Mouse (Mus musculus) C2C12 (cell line): Measurements from ENCODE around the gene Lyrm9. TPM values are rescaled to one million over a fixed set of nuclear protein-coding genes. Genes with fewer than 3 reads are reported as not detected.
A peak's percentile ranks its signal among the peaks of the same experiment; 100 is the strongest.

Source experiments
- H3K27me3 ChIP-seq: one replicate; pipeline ENCODE4 v1.6.1; 2011; ENCODE audit not compliant: control insufficient read depth, insufficient read depth, insufficient read length
- H3K36me3 ChIP-seq: one replicate; pipeline ENCODE4 v1.6.1; 2011; ENCODE audit not compliant: control insufficient read depth, insufficient read depth
- H3K4me3 ChIP-seq: one replicate; pipeline ENCODE4 v1.5.1; 2011; ENCODE audit warnings: mild to moderate bottlenecking, control low read depth; ENCODE audit not compliant: poor library complexity, insufficient read depth, severe bottlenecking
- H3K79me2 ChIP-seq: one replicate; pipeline ENCODE4 v1.6.1; 2011; ENCODE audit not compliant: control insufficient read depth, insufficient read depth
- H3K79me3 ChIP-seq: one replicate; pipeline ENCODE4 v1.6.1; 2011; ENCODE audit warnings: low read depth, control low read depth
- H3ac ChIP-seq: one replicate; pipeline ENCODE3; 2011; ENCODE audit warnings: low read depth; ENCODE audit not compliant: control insufficient read depth, insufficient read length
- CEBPB ChIP-seq: IDR thresholded peaks from one replicate; pipeline ENCODE4 v1.6.1; 2011; ENCODE audit warnings: low read depth, mild to moderate bottlenecking, control low read depth, moderate library complexity
- CTCF ChIP-seq: IDR thresholded peaks from one replicate; pipeline ENCODE4 v1.5.1; 2011; ENCODE audit not compliant: control insufficient read depth, insufficient read depth, insufficient read length
- FOSL1 ChIP-seq: IDR thresholded peaks from one replicate; pipeline ENCODE4 v1.8.0; 2011; ENCODE audit warnings: mild to moderate bottlenecking, low read length; ENCODE audit not compliant: poor library complexity, insufficient read depth, severe bottlenecking
- MAX ChIP-seq: IDR thresholded peaks from one replicate; pipeline ENCODE4 v1.6.1; 2011; ENCODE audit warnings: mild to moderate bottlenecking, control low read depth
- MYOD1 ChIP-seq: IDR thresholded peaks from one replicate; pipeline ENCODE4 v1.6.1; 2011; ENCODE audit warnings: low read depth; ENCODE audit not compliant: control insufficient read depth, insufficient read length
- MYOG ChIP-seq: IDR thresholded peaks from one replicate; pipeline ENCODE4 v1.6.1; 2011; ENCODE audit not compliant: control insufficient read depth, insufficient read length; ENCODE audit errors: extremely low read depth
- USF1 ChIP-seq: IDR thresholded peaks from one replicate; pipeline ENCODE4 v1.6.1; 2011; ENCODE audit warnings: low read depth, mild to moderate bottlenecking, control low read depth, moderate library complexity
- polyA plus RNA-seq: library from polyadenylated mRNA; unstranded; fragments of >200 nt; fragmentation: generic; extraction: Trizol; gene quantifications from one replicate; pipeline ENCODE4 v1.2.1, GENCODE M21; 2012; ENCODE audit warnings: missing spikeins

The Lyrm9 gene
- polyA plus RNA-seq, 1 experiment = 23.7 TPM

- no peaks in the 10 kb centered on the region for H3K79me3 ChIP-seq
- H3K36me3 ChIP-seq = no peaks in the 10 kb centered on the region
- TF ChIP-seq CTCF (no peak), MYOG (no peak), CEBPB (no peak), MAX (no peak), USF1 (no peak), FOSL1 (no peak), MYOD1 (no peak)
- no peaks in the 10 kb centered on the region for H3K79me2 ChIP-seq
- H3K4me3 ChIP-seq = no peak overlapping the region
- no peak overlapping the region for H3ac ChIP-seq
- no peaks in the 10 kb centered on the region for H3K27me3 ChIP-seq
Observed at GRCm38 (mm10) chr11:78870891-78871290, 44.5 kb downstream of the Lyrm9 start.

- Histone ChIP-seq H3K79me3 (no peaks in the 10 kb centered on the region), H3K36me3 (no peaks in the 10 kb centered on the region), H3K4me3 (no peak overlapping the region), H3K27me3 (no peaks in the 10 kb centered on the region), H3K79me2 (no peaks in the 10 kb centered on the region), H3ac (no peak overlapping the region)
- no peak for TF ChIP-seq MYOG
- no peak for TF ChIP-seq CEBPB
- no peak for TF ChIP-seq MAX
- TF ChIP-seq FOSL1 = no peak
- TF ChIP-seq MYOD1 = no peak
- no peak for TF ChIP-seq USF1
- no peak for TF ChIP-seq CTCF
Observed at GRCm38 (mm10) chr11:78872782-78873181, 46.4 kb downstream of the Lyrm9 start.

GRCm38 (mm10) chr11:78879727-78880126 is 53.3 kb downstream of the Lyrm9 start:
- H3K79me2 ChIP-seq = no peaks in the 10 kb centered on the region
- no peaks in the 10 kb centered on the region for H3K36me3 ChIP-seq
- TF ChIP-seq MAX (no peak), FOSL1 (no peak), CTCF (no peak), CEBPB (no peak), MYOD1 (no peak), USF1 (no peak), MYOG (no peak)
- H3K79me3 ChIP-seq = no peaks in the 10 kb centered on the region
- H3K4me3 ChIP-seq = no peak overlapping the region
- no peak overlapping the region for H3ac ChIP-seq
- H3K27me3 ChIP-seq = no peaks in the 10 kb centered on the region

- H3ac ChIP-seq = no peak overlapping the region
Observed at GRCm38 (mm10) chr11:78886693-78887092, 60.3 kb downstream of the Lyrm9 start.

GRCm38 (mm10) chr11:78887102-78887971 is 61.0 kb downstream of the Lyrm9 start:
- TF ChIP-seq MYOG = no peak
- peak; percentile 19 for TF ChIP-seq CEBPB
- H3K79me2 ChIP-seq = no peaks in the 10 kb centered on the region
- H3K27me3 ChIP-seq = no peaks in the 10 kb centered on the region
- no peak overlapping the region for H3K4me3 ChIP-seq
- no peaks in the 10 kb centered on the region for H3K79me3 ChIP-seq
- H3K36me3 ChIP-seq = no peaks in the 10 kb centered on the region
- H3ac ChIP-seq = no peak overlapping the region

More at GRCm38 (mm10) chr11:78886693-78887092, 60.3 kb downstream of the Lyrm9 start:
- Histone ChIP-seq H3K79me2 (no peaks in the 10 kb centered on the region), H3K79me3 (no peaks in the 10 kb centered on the region), H3K36me3 (no peaks in the 10 kb centered on the region), H3K4me3 (no peak overlapping the region), H3K27me3 (no peaks in the 10 kb centered on the region)
- no peak for TF ChIP-seq CEBPB

- H3ac ChIP-seq = no peak overlapping the region
- H3K4me3 ChIP-seq = no peak overlapping the region
- H3K36me3 ChIP-seq = no peaks in the 10 kb centered on the region
- H3K79me3 ChIP-seq = no peaks in the 10 kb centered on the region
- H3K79me2 ChIP-seq = no peaks in the 10 kb centered on the region
- no peaks in the 10 kb centered on the region for H3K27me3 ChIP-seq
- no peak for TF ChIP-seq FOSL1
- TF ChIP-seq CEBPB = no peak
- TF ChIP-seq USF1 = no peak
- TF ChIP-seq MYOD1 = no peak
- TF ChIP-seq CTCF = no peak
- no peak for TF ChIP-seq MAX
- TF ChIP-seq MYOG = no peak
Observed at GRCm38 (mm10) chr11:78889156-78889555, 62.8 kb downstream of the Lyrm9 start.

Other genes with a start within 250 kb of the Lyrm9 start
- gene Nlk, start 129.2 kb upstream of the Lyrm9 start, polyA plus RNA-seq = 5.9 TPM
- 29.8 TPM for gene Ccnq, start 74.9 kb upstream of the Lyrm9 start, polyA plus RNA-seq
- 0.02 TPM for gene Nos2, start 94.2 kb downstream of the Lyrm9 start, polyA plus RNA-seq
- gene Lgals9, start 158.4 kb downstream of the Lyrm9 start, polyA plus RNA-seq = 22.7 TPM